Mouse (Mus musculus) gastrocnemius, adult 18-20 months (tissue): Measurements from ENCODE around the gene Wnt7a. TPM values are rescaled to one million over a fixed set of nuclear protein-coding genes. Genes with fewer than 3 reads are reported as not detected.

Experiments used
- DNase-seq: peaks from one replicate; pipeline ENCODE4 v3.0.0; 2021; ENCODE audit warnings: low spot score
- total RNA-seq, 2 experiments: library from RNA; stranded (reverse); gene quantifications; 2 replicates each; pipeline ENCODE4 v1.2.3; 2021

The Wnt7a gene
- total RNA-seq, 2 experiments from 2014 or later, result not detected

GRCm38 (mm10) chr6:91339612-91340246, 71.4 kb downstream of the Wnt7a start:
- no peak for DNase-seq

GRCm38 (mm10) chr6:91335470-91335869, 75.7 kb downstream of the Wnt7a start:
- no peak for DNase-seq

GRCm38 (mm10) chr6:91331886-91332285, 79.3 kb downstream of the Wnt7a start:
- DNase-seq, result no peak

- DNase-seq, result no peak
These were observed 85.6 kb downstream of the Wnt7a start for GRCm38 (mm10) chr6:91325556-91325955.

- DNase-seq, result no peak
These were observed 86.4 kb downstream of the Wnt7a start for GRCm38 (mm10) chr6:91324752-91325151.

GRCm38 (mm10) chr6:91322001-91322772, 89.0 kb downstream of the Wnt7a start:
- DNase-seq, result no peak

Other genes with a start within 250 kb of the Wnt7a start
- 10 to 100 TPM; 40.1 to 51.6 TPM for gene Fbln2, start 198.9 kb downstream of the Wnt7a start, total RNA-seq
- gene Chchd4, start 62.2 kb upstream of the Wnt7a start, total RNA-seq, result 10 to 100 TPM in 1 of 2 experiments, 1 to 10 TPM in 1; 8.9 to 10.7 TPM
- gene Tmem43, start 62.3 kb upstream of the Wnt7a start, total RNA-seq, result 10 to 100 TPM; 23.2 to 27.0 TPM
- 1 to 10 TPM; 8.1 to 9.0 TPM for gene Xpc, start 104.5 kb upstream of the Wnt7a start, total RNA-seq
- gene Lsm3, start 104.6 kb upstream of the Wnt7a start, total RNA-seq, result 10 to 100 TPM; 26.4 to 31.0 TPM